Mouse (Mus musculus): Measurements from ENCODE around the gene Cers2.

The Cers2 gene

GRCm38 (mm10) chr3:95314486-95315093, at the start of gene Cers2:
Cers2 (plus strand) TSS chr3:95314791.
- DNase-seq: no peak

GRCm38 (mm10) chr3:95266052-95266451, 48.5 kb upstream of the Cers2 start:
- DNase-seq: no peak

- no peak for DNase-seq
Measured at GRCm38 (mm10) chr3:95267855-95268254, 46.7 kb upstream of the Cers2 start.

- DNase-seq: no peak
Measured at GRCm38 (mm10) chr3:95269789-95270188, 44.8 kb upstream of the Cers2 start.

GRCm38 (mm10) chr3:95270766-95271364, 43.7 kb upstream of the Cers2 start:
- no peak for DNase-seq

GRCm38 (mm10) chr3:95273471-95273870, 41.1 kb upstream of the Cers2 start:
- DNase-seq: no peak

GRCm38 (mm10) chr3:95274453-95274852, 40.1 kb upstream of the Cers2 start:
- no peak for DNase-seq

- DNase-seq: no peak
Measured at GRCm38 (mm10) chr3:95275161-95275560, 39.4 kb upstream of the Cers2 start.

- DNase-seq: no peak
Measured at GRCm38 (mm10) chr3:95276428-95276934, 38.1 kb upstream of the Cers2 start.

GRCm38 (mm10) chr3:95277149-95277551, 37.4 kb upstream of the Cers2 start:
- no peak for DNase-seq

GRCm38 (mm10) chr3:95280747-95281146, 33.8 kb upstream of the Cers2 start:
- no peak for DNase-seq

- peak; percentile 99 for DNase-seq
Measured at GRCm38 (mm10) chr3:95281216-95282126, 33.1 kb upstream of the Cers2 start, which contains the start of the genes Mindy1 and Prune1. Mindy1 (plus strand) TSS chr3:95281345. Prune1 (minus strand) TSS chr3:95282076.

GRCm38 (mm10) chr3:95282381-95282864, 32.2 kb upstream of the Cers2 start:
- no peak for DNase-seq

GRCm38 (mm10) chr3:95282865-95283588, 31.6 kb upstream of the Cers2 start:
- DNase-seq: peak; percentile 70

GRCm38 (mm10) chr3:95283589-95283941, 31.0 kb upstream of the Cers2 start:
- no peak for DNase-seq

GRCm38 (mm10) chr3:95284062-95284461, 30.5 kb upstream of the Cers2 start:
- DNase-seq: no peak

GRCm38 (mm10) chr3:95284501-95285281, 29.9 kb upstream of the Cers2 start:
- no peak for DNase-seq

GRCm38 (mm10) chr3:95285390-95285789, 29.2 kb upstream of the Cers2 start:
- DNase-seq: no peak

- no peak for DNase-seq
Measured at GRCm38 (mm10) chr3:95286011-95286410, 28.6 kb upstream of the Cers2 start.

- DNase-seq: no peak
Measured at GRCm38 (mm10) chr3:95286510-95286909, 28.1 kb upstream of the Cers2 start.

- DNase-seq: no peak
Measured at GRCm38 (mm10) chr3:95287541-95287940, 27.1 kb upstream of the Cers2 start.

- DNase-seq: no peak
Measured at GRCm38 (mm10) chr3:95289419-95289818, 25.2 kb upstream of the Cers2 start.
